Mouse (Mus musculus): ENCODE results near the gene Mif4gd. TPM values are rescaled to one million over a fixed set of nuclear protein-coding genes. Genes with fewer than 3 reads are reported as not detected.

Mif4gd gene
- polyA plus RNA-seq, 1 experiment from 2014 or later, result 22.3 TPM

GRCm38 (mm10) chr11:115582913-115583606 lies 29.7 kb downstream of the Mif4gd start:
- no peak overlapping the region for H3K4me2 ChIP-seq
- H3K4me1 ChIP-seq (ENCODE audit: insufficient read depth), result no peaks in the 10 kb centered on the region
- WGBS, result 77% methylated on average over 10 of the region's 10 CpGs
- H3K4me3 ChIP-seq (ENCODE audit: low read depth, low read length), result no peak overlapping the region
- H3K36me3 ChIP-seq (ENCODE audit: insufficient read depth), result peaks cover 99% of the 10 kb centered on the region
- no peak for DNase-seq
- no peak overlapping the region for H3K27ac ChIP-seq (ENCODE audit: low read depth)
- H3K27me3 ChIP-seq (ENCODE audit: insufficient read depth, low read length), result no peaks in the 10 kb centered on the region
- no peak overlapping the region for H3K9ac ChIP-seq
- no peak for TF ChIP-seq CTCF (IDR thresholded peaks at IDR 0.05; ENCODE audit: low read depth)
- no peak for ATAC-seq (ENCODE audit: insufficient read depth)
- H3K9me3 ChIP-seq (ENCODE audit: low read depth, low read length), result no peaks in the 10 kb centered on the region

DNA sequence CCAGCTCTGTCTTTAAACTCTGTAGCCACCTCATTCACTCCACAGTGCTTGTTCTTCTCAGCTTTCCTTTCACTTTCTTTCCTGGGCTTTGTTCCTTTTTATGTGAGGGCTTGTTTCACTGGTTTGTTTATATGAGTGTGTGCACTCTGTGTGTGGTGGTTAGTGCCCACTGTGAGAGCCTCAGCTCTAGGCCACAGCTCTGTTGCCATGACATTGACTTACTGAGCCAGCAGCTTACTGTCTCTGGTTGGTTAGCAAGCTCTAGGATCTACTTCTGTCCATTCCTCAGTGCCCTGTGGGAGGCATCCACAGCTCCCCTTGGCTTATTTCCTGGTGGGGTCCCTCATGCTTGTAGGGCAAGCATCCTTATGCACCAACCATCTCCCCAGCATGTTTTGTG lies 33.7 kb downstream of the Mif4gd start:
- Histone ChIP-seq H3K27ac (ENCODE audit: low read depth) (no peak overlapping the region), H3K36me3 (ENCODE audit: insufficient read depth) (peaks cover 71% of the 10 kb centered on the region), H3K27me3 (ENCODE audit: insufficient read depth, low read length) (no peaks in the 10 kb centered on the region), H3K4me1 (ENCODE audit: insufficient read depth) (no peaks in the 10 kb centered on the region), H3K4me3 (ENCODE audit: low read depth, low read length) (no peak overlapping the region), H3K9ac (no peak overlapping the region), H3K9me3 (ENCODE audit: low read depth, low read length) (no peaks in the 10 kb centered on the region), H3K4me2 (no peak overlapping the region)
- no peak for ATAC-seq (ENCODE audit: insufficient read depth)
- no peak for TF ChIP-seq CTCF (IDR thresholded peaks at IDR 0.05; ENCODE audit: low read depth)
- no peak for DNase-seq

- no peak for TF ChIP-seq CTCF (IDR thresholded peaks at IDR 0.05; ENCODE audit: low read depth)
- H3K4me2 ChIP-seq, result peak overlapping the region; percentile 69
- ATAC-seq (ENCODE audit: insufficient read depth), result no peak
- no peak overlapping the region for H3K27ac ChIP-seq (ENCODE audit: low read depth)
- no peak for DNase-seq
- H3K9me3 ChIP-seq (ENCODE audit: low read depth, low read length), result no peaks in the 10 kb centered on the region
- 14% methylated on average over 7 of the region's 7 CpGs for WGBS
- peak overlapping the region; percentile 68 for H3K9ac ChIP-seq
- peaks cover 41% of the 10 kb centered on the region for H3K36me3 ChIP-seq (ENCODE audit: insufficient read depth)
- H3K4me3 ChIP-seq (ENCODE audit: low read depth, low read length), result peak overlapping the region; percentile 72
- H3K4me1 ChIP-seq (ENCODE audit: insufficient read depth), result 0 out of 2 replicates have a peak, but pooled peaks cover 5% of the 10 kb centered on the region
- no peaks in the 10 kb centered on the region for H3K27me3 ChIP-seq (ENCODE audit: insufficient read depth, low read length)
Observed at GRCm38 (mm10) chr11:115564961-115565360, 47.8 kb downstream of the Mif4gd start.

DNA sequence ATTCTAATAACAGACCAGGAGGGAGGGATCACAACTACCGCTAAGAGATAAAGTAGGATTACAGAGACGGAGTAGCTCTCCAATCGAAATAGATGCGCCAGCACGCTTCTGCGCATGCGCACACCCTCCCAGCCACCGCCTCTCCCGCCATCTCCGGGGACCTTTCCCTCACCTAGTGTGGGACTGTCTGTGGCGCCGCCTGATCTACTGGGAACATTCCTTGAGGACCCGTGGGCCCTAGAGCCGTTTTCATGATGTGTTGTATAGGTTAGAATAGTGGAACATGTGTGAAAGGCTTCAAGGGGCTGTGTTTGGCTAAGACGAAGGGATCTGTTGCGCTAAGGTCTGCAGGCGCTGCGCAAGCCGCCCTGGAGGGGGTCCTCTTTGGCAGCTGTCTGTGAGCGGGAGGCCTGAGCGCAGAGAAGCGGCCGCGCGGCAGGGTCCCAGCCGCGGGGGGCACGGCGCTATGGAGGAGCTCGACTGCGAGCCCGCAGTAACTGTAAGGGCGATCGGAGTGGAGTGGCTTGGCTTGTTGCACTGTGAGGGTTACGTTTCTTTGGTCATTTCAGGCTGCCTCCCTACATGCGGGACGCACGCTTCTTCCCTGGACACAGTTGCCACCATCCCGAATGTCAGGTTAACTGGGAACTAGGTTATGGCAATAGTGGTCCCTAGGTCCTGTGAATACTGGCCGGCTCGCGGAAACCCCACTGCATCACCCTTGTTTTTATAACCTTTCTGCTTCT lies 48.5 kb downstream of the Mif4gd start, which contains the start of gene Nup85:
TSS of gene Nup85 (plus strand) at position 371 of the 746 bp plus-strand sequence.
- peak within 1 kb of the TSS; percentile 68 for H3K9ac ChIP-seq
- no peaks in the 10 kb centered on the region for H3K27me3 ChIP-seq (ENCODE audit: insufficient read depth, low read length)
- H3K4me1 ChIP-seq (ENCODE audit: insufficient read depth), result 0 out of 2 replicates have a peak, but pooled peaks cover 5% of the 10 kb centered on the region
- peak; percentile 99 for DNase-seq
- H3K27ac ChIP-seq (ENCODE audit: low read depth), result peak within 1 kb of the TSS; percentile 85
- no peaks in the 10 kb centered on the region for H3K9me3 ChIP-seq (ENCODE audit: low read depth, low read length)
- peak within 1 kb of the TSS; percentile 72 for H3K4me3 ChIP-seq (ENCODE audit: low read depth, low read length)
- 0% methylated on average over 42 of the region's 42 CpGs for WGBS
- no peak for TF ChIP-seq CTCF (IDR thresholded peaks at IDR 0.05; ENCODE audit: low read depth)
- peak; percentile 95 for ATAC-seq (ENCODE audit: insufficient read depth)
- peaks cover 34% of the 10 kb centered on the region for H3K36me3 ChIP-seq (ENCODE audit: insufficient read depth)
- H3K4me2 ChIP-seq, result peak within 1 kb of the TSS; percentile 69

DNA sequence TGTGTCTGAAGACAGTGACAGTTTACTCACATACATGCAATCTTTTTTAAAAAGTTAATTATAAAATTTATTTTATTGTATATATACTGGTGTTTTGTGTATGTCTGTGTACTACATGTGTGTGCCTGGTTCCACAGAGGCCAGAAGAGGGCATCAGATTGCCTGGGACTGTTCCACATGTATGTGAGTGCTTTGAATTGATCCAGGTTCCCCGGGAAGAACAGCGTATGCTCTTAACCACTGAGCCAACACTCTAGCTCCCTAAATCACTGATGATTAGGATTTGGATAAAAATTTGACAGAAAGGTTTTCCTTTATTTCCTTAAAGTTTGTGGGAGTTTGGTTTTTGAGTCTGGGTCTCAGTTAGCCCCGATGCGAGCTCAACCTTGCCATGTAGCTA lies 49.4 kb downstream of the Mif4gd start:
- Histone ChIP-seq H3K27me3 (ENCODE audit: insufficient read depth, low read length) (no peaks in the 10 kb centered on the region), H3K4me3 (ENCODE audit: low read depth, low read length) (peak overlapping the region; percentile 72), H3K4me1 (ENCODE audit: insufficient read depth) (0 out of 2 replicates have a peak, but pooled peaks cover 5% of the 10 kb centered on the region), H3K9ac (peak overlapping the region; percentile 68), H3K9me3 (ENCODE audit: low read depth, low read length) (no peaks in the 10 kb centered on the region), H3K27ac (ENCODE audit: low read depth) (peak overlapping the region; percentile 85), H3K4me2 (peak overlapping the region; percentile 69), H3K36me3 (ENCODE audit: insufficient read depth) (peaks cover 25% of the 10 kb centered on the region)
- TF ChIP-seq CTCF (IDR thresholded peaks at IDR 0.05; ENCODE audit: low read depth), result peak; percentile 25; the same call in 1 of the 2 replicates
- no peak for ATAC-seq (ENCODE audit: insufficient read depth)
- WGBS, result 38% methylated on average over 4 of the region's 4 CpGs
- peak; percentile 22 for DNase-seq

Other genes starting within 250 kb of the Mif4gd start
- gene Hid1, start 245.2 kb downstream of the Mif4gd start, polyA plus RNA-seq (2014; fragmentation: Nextera tagmentation; extraction: Ambion mirVana), result 7.4 and 9.2 TPM in 2 replicates
- gene Cdr2l, start 231.1 kb downstream of the Mif4gd start, polyA plus RNA-seq (2014; fragmentation: Nextera tagmentation; extraction: Ambion mirVana), result 17.7 and 19.8 TPM in 2 replicates
- 230 and 242 TPM in 2 replicates for gene Mrpl58, start 209.2 kb downstream of the Mif4gd start, polyA plus RNA-seq (2014; fragmentation: Nextera tagmentation; extraction: Ambion mirVana)
- 817 and 850 TPM in 2 replicates for gene Atp5h, start 193.0 kb downstream of the Mif4gd start, polyA plus RNA-seq (2014; fragmentation: Nextera tagmentation; extraction: Ambion mirVana)
- 21.6 and 22.2 TPM in 2 replicates for gene Kctd2, start 192.8 kb downstream of the Mif4gd start, polyA plus RNA-seq (2014; fragmentation: Nextera tagmentation; extraction: Ambion mirVana)
- gene Trim80, start 172.4 kb downstream of the Mif4gd start, polyA plus RNA-seq (2014; fragmentation: Nextera tagmentation; extraction: Ambion mirVana), result not detected in 2 replicates
- gene Slc16a5, start 150.5 kb downstream of the Mif4gd start, polyA plus RNA-seq (2014; fragmentation: Nextera tagmentation; extraction: Ambion mirVana), result 0.28 and 0.64 TPM in 2 replicates
- gene Armc7, start 137.3 kb downstream of the Mif4gd start, polyA plus RNA-seq (2014; fragmentation: Nextera tagmentation; extraction: Ambion mirVana), result 5.7 and 8.0 TPM in 2 replicates
- gene Nt5c, start 121.1 kb downstream of the Mif4gd start, polyA plus RNA-seq (2014; fragmentation: Nextera tagmentation; extraction: Ambion mirVana), result 76.0 and 79.4 TPM in 2 replicates
- 518 and 521 TPM in 2 replicates for gene Jpt1, start 98.6 kb downstream of the Mif4gd start, polyA plus RNA-seq (2014; fragmentation: Nextera tagmentation; extraction: Ambion mirVana)
- gene Sumo2, start 76.7 kb downstream of the Mif4gd start, polyA plus RNA-seq (2014; fragmentation: Nextera tagmentation; extraction: Ambion mirVana), result 1,096 and 1,118 TPM in 2 replicates
- 203 and 213 TPM in 2 replicates for gene Nup85, start 48.5 kb downstream of the Mif4gd start, polyA plus RNA-seq (2014; fragmentation: Nextera tagmentation; extraction: Ambion mirVana)
- gene Mrps7, start 9.0 kb downstream of the Mif4gd start, polyA plus RNA-seq (2014; fragmentation: Nextera tagmentation; extraction: Ambion mirVana), result 93.3 and 95.6 TPM in 2 replicates
- gene Gga3, start 8.9 kb downstream of the Mif4gd start, polyA plus RNA-seq (2014; fragmentation: Nextera tagmentation; extraction: Ambion mirVana), result 22.5 and 22.7 TPM in 2 replicates
- 18.5 and 22.5 TPM in 2 replicates for gene Slc25a19, start 15.3 kb upstream of the Mif4gd start, polyA plus RNA-seq (2014; fragmentation: Nextera tagmentation; extraction: Ambion mirVana)
- 41.5 and 48.7 TPM in 2 replicates for gene Grb2, start 95.6 kb upstream of the Mif4gd start, polyA plus RNA-seq (2014; fragmentation: Nextera tagmentation; extraction: Ambion mirVana)
- gene Tmem94, start 152.5 kb upstream of the Mif4gd start, polyA plus RNA-seq (2014; fragmentation: Nextera tagmentation; extraction: Ambion mirVana), result 18.5 and 20.9 TPM in 2 replicates
- 21.0 and 23.0 TPM in 2 replicates for gene Caskin2, start 200.7 kb upstream of the Mif4gd start, polyA plus RNA-seq (2014; fragmentation: Nextera tagmentation; extraction: Ambion mirVana)
- gene Tsen54, start 201.8 kb upstream of the Mif4gd start, polyA plus RNA-seq (2014; fragmentation: Nextera tagmentation; extraction: Ambion mirVana), result 31.5 and 35.0 TPM in 2 replicates
- gene Llgl2, start 211.1 kb upstream of the Mif4gd start, polyA plus RNA-seq (2014; fragmentation: Nextera tagmentation; extraction: Ambion mirVana), result 28.8 and 31.9 TPM in 2 replicates
- 0.12 and 0.28 TPM in 2 replicates for gene Myo15b, start 245.4 kb upstream of the Mif4gd start, polyA plus RNA-seq (2014; fragmentation: Nextera tagmentation; extraction: Ambion mirVana)